Mouse (Mus musculus) testis, adult 2 months (tissue): Measurements from ENCODE around the gene B020004J07Rik.

Source experiments
- CTCF ChIP-seq: fragments of 200-500 bp; IDR thresholded peaks from 2 replicates; pipeline ENCODE4 v1.5.1; 2012; ENCODE audit warnings: low read depth, mild to moderate bottlenecking, inconsistent platforms, low read length, moderate library complexity; ENCODE audit not compliant: control insufficient read depth, insufficient read depth, insufficient replicate concordance
- POLR2A ChIP-seq: fragments of 200-500 bp; IDR thresholded peaks from 2 replicates; pipeline ENCODE4 v1.6.1; 2012; ENCODE audit warnings: low read depth, mild to moderate bottlenecking, inconsistent platforms, low read length, moderate library complexity; ENCODE audit not compliant: control insufficient read depth

DNA sequence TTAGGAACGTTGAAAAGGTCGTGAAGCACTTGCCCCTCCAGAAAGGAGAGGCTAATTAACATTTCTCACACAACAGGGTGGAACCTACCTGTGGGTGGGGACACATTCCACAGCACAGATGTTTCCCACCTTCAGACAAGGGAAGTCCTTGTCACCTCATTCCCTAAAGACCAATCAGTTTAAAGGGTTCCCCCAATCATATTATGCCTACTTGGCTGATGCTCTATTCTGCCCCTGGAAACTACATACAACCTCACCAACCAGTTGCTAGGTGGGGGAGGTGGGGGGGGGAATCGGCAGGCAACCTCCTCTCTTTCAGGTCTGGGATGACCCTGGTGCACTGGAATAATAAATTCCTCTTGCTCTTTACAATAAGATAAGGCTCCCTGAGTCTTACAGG is 39.8 kb upstream of the B020004J07Rik start:
- TF ChIP-seq POLR2A (no peak), CTCF (no peak)
